Mouse (Mus musculus) liver, adult 2 months (tissue): ENCODE measurements around the gene Nsd2.

Experiments
- CTCF ChIP-seq: fragments of 200-500 bp; IDR thresholded peaks from 2 replicates; pipeline ENCODE4 v1.5.1; 2011; ENCODE audit warnings: low read depth, low read length, control low read depth
- POLR2A ChIP-seq: fragments of 200-500 bp; IDR thresholded peaks from 2 replicates; pipeline ENCODE4 v1.6.1; 2011; ENCODE audit warnings: low read length, control low read depth; ENCODE audit not compliant: insufficient read depth; ENCODE audit errors: extremely low read depth

- TF ChIP-seq POLR2A, result no peak
- no peak for TF ChIP-seq CTCF
Measured at GRCm38 (mm10) chr5:33851466-33851865, 30.9 kb downstream of the Nsd2 start.
